Mouse (Mus musculus) megakaryocyte, adult 5-6 weeks (primary cell): ENCODE measurements around the gene Plcl1. TPM values are rescaled to one million over a fixed set of nuclear protein-coding genes. Genes with fewer than 3 reads are reported as not detected.
"Not testable (repeated sequence)": the region's sequence is repeated elsewhere in the genome, so short reads cannot be mapped to it uniquely, and the experiment has no call there.

Experiments
- ATAC-seq: 2 replicates; pipeline ENCODE4 v1.8.0; 2016; ENCODE audit warnings: mild to moderate bottlenecking, inconsistent platforms; ENCODE audit not compliant: poor library complexity, severe bottlenecking
- total RNA-seq, 2 experiments: library from RNA; stranded (forward) in 1 of 2; stranded (reverse) in 1 of 2; fragments of 153-499, 151-499 nt in 1 of 2; fragments of 221-1000, 200-1000 nt in 1 of 2; gene quantifications; 2 replicates each; pipeline versions ENCODE4 v1.2.3 to v1.2.4; 2015 to 2017

Plcl1 gene
- total RNA-seq, 2 experiments from 2014 or later, result 0.62 to 1.0 TPM

DNA sequence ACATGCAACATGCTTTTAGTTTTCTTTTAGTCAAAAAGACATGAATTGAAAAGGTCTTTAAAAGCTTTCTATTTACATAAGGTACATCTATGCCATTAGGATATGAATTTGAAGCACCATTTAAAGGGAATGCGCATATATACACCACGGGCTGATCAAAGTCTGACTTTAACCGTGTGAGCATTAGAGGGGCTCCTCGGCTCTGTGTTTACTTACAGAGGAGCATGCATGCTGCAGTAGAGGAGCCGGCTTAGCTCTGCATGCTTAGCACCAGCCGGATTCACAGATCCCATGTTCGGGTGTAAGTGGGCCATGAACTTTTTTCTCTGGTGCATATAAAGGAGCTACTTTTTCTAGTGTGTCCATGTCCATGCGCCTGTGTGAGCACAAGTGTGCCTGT lies 31.4 kb downstream of the Plcl1 start:
- ATAC-seq, result no peak

DNA sequence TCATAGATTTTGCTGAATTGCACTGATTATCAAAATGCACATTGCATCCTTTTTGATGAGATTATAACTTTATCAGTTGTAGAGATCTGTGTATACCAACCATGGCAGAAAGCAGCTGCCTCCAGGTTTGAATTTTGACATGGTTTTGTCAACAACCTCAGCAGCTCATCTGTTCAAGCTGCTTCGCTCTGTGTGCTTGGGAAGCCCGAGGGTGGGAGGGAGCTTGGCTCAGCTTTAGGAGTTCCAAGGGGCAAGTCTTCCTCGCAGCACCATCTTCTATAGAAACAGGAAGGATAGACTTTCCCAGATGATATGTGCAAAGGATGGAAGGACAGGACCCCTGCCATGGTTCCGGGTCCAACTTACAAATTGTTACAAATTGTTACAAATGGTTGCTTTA lies 32.9 kb downstream of the Plcl1 start:
- ATAC-seq, result no peak

DNA sequence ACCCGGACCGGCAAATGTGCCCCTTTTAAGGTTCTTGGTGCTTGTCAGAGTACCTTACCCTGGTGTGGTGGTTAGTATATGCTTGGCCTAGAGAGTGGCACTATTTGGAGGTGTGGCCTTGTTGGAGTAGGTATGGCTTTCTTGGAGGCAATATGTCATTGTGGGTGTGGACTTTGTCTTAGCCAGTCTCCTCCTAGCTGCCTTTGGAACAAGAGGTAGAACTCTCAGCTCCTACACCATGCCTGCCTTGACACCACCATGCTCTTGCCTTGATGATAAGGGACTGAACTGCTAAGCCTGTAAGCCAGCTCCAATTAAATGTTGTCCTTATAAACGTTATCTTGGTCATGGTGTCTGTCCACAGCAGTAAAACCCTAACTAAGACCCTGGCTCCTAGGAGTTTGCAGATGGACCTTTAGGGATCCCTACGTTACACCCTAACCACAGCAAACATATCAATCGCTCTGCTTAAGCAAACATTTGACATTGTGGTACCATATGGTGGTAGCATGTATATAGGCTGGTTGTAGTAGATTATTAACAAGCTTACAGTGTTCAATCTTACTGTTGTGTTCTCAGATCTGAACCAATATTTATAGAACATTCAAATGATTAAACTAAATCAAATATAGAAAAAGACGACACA lies 39.4 kb downstream of the Plcl1 start:
- no peak for ATAC-seq

GRCm38 (mm10) chr1:55445689-55446044 lies 39.9 kb downstream of the Plcl1 start:
- ATAC-seq, result no peak

GRCm38 (mm10) chr1:55446273-55446672 lies 40.6 kb downstream of the Plcl1 start:
- ATAC-seq, result no peak

- no peak for ATAC-seq
These were observed 41.2 kb downstream of the Plcl1 start for GRCm38 (mm10) chr1:55446876-55447275.

DNA sequence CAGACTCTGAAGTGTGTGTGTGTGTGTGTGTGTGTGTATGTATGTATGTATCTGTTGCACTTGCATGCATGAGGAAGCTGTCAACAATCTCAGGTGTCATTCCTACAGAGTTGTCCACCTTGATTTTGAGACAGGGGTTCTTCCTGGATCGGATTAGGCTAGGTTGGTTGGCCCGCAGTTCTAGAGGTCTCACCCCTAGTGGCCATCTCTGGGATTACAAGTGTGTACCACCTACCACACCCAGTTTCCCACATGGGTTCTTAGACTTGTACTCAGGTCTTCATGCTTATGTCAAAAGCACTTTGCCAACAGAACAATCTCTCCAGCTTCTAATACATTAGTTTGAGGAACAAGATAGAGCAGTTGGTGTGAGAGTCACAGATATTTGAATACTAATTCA lies 41.9 kb downstream of the Plcl1 start:
- ATAC-seq, result no peak

DNA sequence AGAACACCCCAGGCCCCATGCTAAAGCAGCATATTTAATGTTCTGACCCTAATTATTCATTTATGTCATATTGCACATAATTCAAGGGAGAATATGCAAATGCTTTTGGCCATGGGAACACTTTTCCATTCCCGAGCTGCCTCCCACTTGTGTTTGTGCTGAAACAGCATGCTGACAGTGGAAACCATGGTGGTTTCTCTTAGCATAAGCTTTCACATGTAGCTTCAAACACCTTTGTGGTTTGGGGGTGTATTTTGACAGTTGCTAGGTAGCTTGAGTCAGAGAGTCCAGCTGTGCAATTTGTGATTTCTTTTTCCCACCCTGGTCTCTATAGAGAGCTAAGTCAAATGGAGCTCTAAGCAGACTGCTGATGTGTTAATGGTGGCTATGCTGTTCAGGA lies 42.4 kb downstream of the Plcl1 start:
- no peak for ATAC-seq

GRCm38 (mm10) chr1:55449779-55450178 lies 44.1 kb downstream of the Plcl1 start:
- ATAC-seq, result no peak

DNA sequence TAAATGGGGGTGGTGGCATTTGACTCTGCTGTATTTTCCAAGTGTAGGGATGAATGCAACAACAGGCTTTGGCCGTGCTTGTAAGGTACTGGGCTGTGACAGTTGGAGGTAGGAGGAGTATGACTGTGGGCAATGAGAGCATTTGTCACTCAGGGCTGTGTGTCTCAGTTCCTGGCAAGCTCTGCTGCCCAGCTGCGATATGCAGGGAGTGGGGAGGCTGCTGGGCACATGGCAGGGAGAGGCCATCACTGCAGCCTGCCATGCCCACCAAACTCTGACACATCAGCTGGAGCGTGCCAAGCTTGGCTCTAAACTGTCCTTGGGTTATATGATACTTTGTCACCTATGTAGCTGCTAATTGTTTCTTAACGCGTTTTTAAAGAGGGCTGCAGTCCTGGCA lies 48.4 kb downstream of the Plcl1 start:
- ATAC-seq, result no peak

- no peak for ATAC-seq
These were observed 56.6 kb downstream of the Plcl1 start for GRCm38 (mm10) chr1:55462301-55462700.

DNA sequence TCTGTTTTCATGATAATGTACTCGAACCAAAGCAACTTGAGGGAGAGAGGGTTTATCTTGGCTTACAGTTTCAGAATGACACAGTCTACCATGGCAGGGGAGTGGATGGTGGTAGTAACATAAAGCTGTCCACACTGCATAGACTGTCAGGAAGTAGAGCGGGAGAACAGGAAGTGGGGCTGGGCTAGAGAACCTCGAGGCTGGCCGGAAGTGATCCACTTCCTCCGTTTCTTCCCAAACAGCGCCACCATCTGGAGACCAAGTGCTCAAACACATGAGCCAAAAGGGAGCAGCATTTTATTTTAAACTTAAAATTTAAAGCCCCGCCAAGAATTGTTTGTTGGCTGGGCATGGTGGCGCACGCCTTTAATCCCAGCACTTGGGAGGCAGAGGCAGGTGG lies 68.0 kb downstream of the Plcl1 start:
- ATAC-seq, result no peak

GRCm38 (mm10) chr1:55474976-55475375 lies 69.3 kb downstream of the Plcl1 start:
- no peak for ATAC-seq

- ATAC-seq, result not testable (repeated sequence)
These were observed 81.7 kb downstream of the Plcl1 start for GRCm38 (mm10) chr1:55487371-55487770.

DNA sequence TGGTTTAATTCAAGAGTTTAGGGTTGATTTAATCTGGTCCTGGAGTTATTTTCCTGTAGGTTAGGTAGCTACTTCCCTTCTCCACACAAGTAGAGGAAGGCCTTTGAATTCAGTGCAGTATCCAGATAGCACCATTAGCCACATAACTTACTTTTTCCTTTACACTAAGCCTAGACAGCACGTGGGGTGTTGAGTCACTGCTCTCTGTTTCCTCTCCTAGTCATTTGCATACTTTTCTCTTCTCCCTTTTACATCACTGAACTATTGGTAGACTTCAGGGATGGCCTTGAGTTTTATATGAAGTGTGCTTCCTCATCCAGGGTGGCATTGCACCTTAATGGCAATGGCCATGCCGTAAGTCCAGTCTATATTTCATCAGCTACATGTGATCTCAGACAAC lies 82.5 kb downstream of the Plcl1 start:
- peak; percentile 62 for ATAC-seq

DNA sequence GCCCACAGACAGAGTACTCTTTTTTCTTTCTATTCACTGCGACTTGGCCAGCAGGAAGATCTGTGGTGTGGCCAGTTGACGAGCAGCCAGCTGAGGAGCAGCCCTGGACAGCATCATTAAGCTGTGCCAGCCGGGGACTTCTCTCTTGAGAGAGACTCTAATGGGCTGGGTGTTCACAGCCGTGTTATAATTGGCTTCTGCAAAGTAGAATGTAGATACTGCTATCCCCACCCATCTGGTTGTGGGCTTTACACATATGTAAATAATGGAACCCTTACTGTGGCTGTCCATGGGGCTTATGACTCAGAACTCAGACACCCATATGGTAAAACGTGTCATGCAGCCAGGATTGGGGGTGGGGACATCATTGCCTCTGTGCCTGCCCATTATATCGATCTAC lies 83.6 kb downstream of the Plcl1 start:
- no peak for ATAC-seq

DNA sequence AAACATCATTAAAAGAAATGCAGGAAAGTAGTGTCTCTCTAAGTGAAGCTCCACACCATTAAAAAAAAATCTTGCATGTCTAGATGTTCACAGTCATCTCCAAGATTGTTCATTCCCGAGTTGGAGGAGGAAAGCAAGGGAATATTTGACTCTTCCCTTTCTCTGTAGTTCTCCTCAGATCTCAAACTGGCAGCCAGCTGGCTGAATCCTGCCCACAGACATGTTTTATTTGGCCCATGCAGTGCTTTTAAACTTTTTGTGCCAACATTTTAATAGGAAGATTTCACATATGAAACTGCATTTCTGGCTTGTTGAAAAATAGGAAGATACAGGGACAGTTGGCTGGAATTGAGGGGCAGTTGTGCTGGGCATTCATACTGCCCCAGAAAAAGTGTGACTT lies 94.2 kb downstream of the Plcl1 start:
- ATAC-seq, result no peak

DNA sequence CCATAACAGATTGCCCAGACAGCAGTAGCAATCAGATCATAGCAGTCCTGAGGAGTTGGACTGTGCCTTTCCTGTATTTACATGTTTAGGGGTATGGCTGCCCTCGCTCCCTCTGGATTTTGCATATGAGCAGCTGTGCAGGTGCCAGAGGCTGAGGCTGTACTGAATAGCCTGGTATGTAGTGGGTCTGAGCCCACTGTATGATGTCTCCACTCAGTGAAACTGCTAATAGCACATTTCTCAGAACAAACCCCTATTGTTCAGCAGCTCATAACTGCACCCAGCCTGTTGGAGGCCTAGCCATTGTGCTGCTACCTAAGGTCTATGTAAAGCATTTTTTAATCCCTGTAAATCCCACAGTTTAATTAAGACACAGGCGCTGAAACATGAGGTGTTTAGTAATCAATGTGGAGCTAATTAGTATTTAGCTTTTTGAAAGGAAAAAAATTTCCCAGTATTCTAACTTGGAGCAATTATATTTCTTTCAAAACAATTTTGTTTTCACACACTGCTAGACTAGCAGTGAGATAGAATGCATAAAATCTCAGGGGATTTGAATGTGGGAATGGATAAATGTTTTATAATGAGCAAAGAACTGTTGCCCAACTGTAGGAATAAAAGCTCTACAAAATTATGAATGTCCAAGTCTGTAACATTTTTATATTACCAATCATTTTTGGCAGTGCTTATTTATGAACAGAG lies 95.4 kb downstream of the Plcl1 start:
- ATAC-seq, result no peak

GRCm38 (mm10) chr1:55505811-55506210 lies 100.1 kb downstream of the Plcl1 start:
- no peak for ATAC-seq

- ATAC-seq, result peak; percentile 74
These were observed 101.3 kb downstream of the Plcl1 start for GRCm38 (mm10) chr1:55507061-55507460.

GRCm38 (mm10) chr1:55509587-55509986 lies 103.9 kb downstream of the Plcl1 start:
- ATAC-seq, result no peak

DNA sequence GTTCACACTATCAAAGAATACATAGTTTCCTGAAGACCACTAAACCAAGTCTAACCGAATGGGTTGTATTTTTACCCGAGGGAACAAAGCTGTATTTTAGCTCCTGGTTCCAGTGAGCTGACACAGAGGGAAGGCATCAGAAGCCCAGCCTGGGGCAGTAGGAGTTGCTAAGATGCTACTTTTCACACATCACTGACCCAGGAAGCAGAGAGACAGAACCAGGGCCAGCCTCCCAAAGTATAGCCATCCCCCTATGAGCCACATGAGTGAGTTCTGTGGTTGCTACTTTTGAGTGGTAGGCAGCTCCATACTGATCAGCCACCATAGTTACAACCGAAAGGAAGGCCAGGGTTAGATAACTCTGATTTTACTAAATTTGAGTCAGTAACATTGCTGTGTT lies 106.4 kb downstream of the Plcl1 start:
- no peak for ATAC-seq

GRCm38 (mm10) chr1:55512799-55513198 lies 107.1 kb downstream of the Plcl1 start:
- not testable (repeated sequence) for ATAC-seq
